Mouse (Mus musculus): ENCODE measurements around the gene Tmem168. TPM values are rescaled to one million over a fixed set of nuclear protein-coding genes. Genes with fewer than 3 reads are reported as not detected.

Gene Tmem168
- polyA plus RNA-seq, 1 experiment from 2014 or later: 24.7 TPM

DNA sequence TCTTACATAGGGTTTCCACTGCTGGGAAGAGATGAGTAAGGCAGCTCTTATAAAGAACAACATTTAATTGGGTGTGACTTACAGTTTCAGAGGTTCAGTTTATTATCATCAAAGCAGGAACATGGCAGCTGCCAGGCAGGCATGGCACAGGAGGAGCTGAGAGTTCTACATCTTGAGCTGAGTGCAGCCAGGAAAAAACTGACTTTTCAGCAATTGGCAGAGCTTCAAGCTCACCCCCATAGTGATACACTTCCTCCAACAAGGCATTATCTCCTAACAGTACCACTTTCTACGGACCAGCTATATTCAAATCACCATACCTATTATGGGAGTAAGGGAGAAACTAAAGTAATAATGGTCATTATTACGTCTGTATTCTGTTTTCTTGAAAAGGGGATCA, 11.7 kb upstream of the Tmem168 start:
- no peaks in the 10 kb centered on the region for H3K27me3 ChIP-seq (ENCODE audit: control insufficient read depth, insufficient read depth, low read length)
- no peaks in the 10 kb centered on the region for H3K9me3 ChIP-seq (ENCODE audit: control insufficient read depth, low read length)
- H3K9ac ChIP-seq (replicated peaks; ENCODE audit: low read length): no peak overlapping the region
- H3K4me1 ChIP-seq (ENCODE audit: control insufficient read depth, insufficient read depth, low read length): no peaks in the 10 kb centered on the region
- 86% methylated on average over 2 of the region's 2 CpGs for WGBS
- DNase-seq: no peak
- no peak overlapping the region for H3K4me3 ChIP-seq (replicated peaks; ENCODE audit: low read depth, low read length)
- no peak overlapping the region for H3K27ac ChIP-seq (replicated peaks; ENCODE audit: low read depth, low read length)
- no peak overlapping the region for H3K4me2 ChIP-seq (ENCODE audit: low read length)
- no peaks in the 10 kb centered on the region for H3K36me3 ChIP-seq (ENCODE audit: control insufficient read depth, insufficient read depth, low read length)
- no peak for ATAC-seq (ENCODE audit: low FRiP score, low TSS enrichment)

DNA sequence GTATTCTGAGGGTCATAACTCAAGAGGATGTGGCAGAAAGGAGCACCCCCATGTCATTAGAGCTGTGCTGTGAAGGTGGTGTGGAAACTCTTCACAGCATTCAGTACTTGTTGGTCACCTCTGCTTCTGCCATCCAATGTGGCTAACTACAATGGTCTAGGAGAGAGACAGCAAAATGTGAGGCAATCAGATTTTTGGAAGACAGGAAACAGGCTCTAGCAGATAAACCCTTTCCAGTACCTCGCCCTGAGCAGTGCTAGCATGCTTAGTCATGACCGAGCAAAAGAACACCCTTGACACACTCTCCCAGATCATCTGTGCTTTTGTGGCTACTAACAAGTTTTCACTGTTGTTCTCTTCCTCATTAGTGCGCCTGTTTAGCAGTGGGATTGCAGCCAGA, 9.2 kb upstream of the Tmem168 start:
- H3K9ac ChIP-seq (replicated peaks; ENCODE audit: low read length): no peak overlapping the region
- no peak overlapping the region for H3K27ac ChIP-seq (replicated peaks; ENCODE audit: low read depth, low read length)
- H3K4me2 ChIP-seq (ENCODE audit: low read length): no peak overlapping the region
- H3K4me1 ChIP-seq (ENCODE audit: control insufficient read depth, insufficient read depth, low read length): no peaks in the 10 kb centered on the region
- 89% methylated on average over 3 of the region's 3 CpGs for WGBS
- H3K4me3 ChIP-seq (replicated peaks; ENCODE audit: low read depth, low read length): no peak overlapping the region
- no peaks in the 10 kb centered on the region for H3K27me3 ChIP-seq (ENCODE audit: control insufficient read depth, insufficient read depth, low read length)
- H3K9me3 ChIP-seq (ENCODE audit: control insufficient read depth, low read length): no peaks in the 10 kb centered on the region
- ATAC-seq (ENCODE audit: low FRiP score, low TSS enrichment): no peak
- H3K36me3 ChIP-seq (ENCODE audit: control insufficient read depth, insufficient read depth, low read length): no peaks in the 10 kb centered on the region
- no peak for DNase-seq

DNA sequence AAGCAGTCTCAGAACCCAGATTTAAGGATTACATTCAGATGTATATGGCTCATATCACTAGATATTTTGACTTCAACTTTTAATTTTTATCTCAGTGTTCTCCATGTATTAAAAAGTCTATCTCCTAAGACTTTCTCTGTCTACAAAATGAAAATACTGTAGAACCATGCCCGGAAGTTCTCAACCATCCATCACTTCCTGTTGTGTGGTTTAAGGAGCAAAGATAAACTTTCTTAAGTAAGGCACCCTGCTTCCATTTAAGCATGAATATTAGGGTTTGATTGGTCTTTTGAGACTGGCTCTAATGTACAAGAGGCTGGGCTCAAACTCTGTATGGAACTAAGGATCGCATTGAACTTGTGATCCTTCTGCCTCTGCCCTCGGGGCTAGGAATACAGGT, 6.7 kb upstream of the Tmem168 start:
- Histone ChIP-seq H3K27me3 (ENCODE audit: control insufficient read depth, insufficient read depth, low read length) (no peaks in the 10 kb centered on the region), H3K27ac (replicated peaks; ENCODE audit: low read depth, low read length) (no peak overlapping the region)

DNA sequence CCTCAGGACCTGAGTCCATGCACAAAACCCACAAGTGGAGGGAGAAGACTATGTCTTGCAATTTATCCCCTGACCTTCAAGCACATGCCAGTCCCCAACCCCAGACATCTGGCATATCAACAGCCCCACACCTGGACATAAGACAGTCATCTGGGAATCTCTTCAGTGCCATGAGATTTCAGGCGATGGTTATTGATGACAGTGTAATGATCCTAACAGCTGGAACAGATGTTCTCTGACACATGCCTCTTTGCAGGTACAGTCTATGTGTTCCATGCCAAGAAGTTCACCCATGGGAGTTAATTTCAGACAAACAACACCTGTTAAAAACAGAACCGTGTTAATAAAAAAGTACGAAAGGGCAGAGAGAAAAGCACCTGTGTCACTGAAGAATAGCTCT, 5.8 kb upstream of the Tmem168 start:
- H3K27ac ChIP-seq (replicated peaks; ENCODE audit: low read depth, low read length): no peak overlapping the region
- H3K4me1 ChIP-seq (ENCODE audit: control insufficient read depth, insufficient read depth, low read length): peaks cover under 1% of the 10 kb centered on the region; the same call in 1 of the 2 replicates
- H3K4me3 ChIP-seq (replicated peaks; ENCODE audit: low read depth, low read length): no peak overlapping the region
- WGBS: 91% methylated on average over 3 of the region's 3 CpGs
- DNase-seq (no peak), ATAC-seq (ENCODE audit: low FRiP score, low TSS enrichment) (no peak)
- H3K36me3 ChIP-seq (ENCODE audit: control insufficient read depth, insufficient read depth, low read length): no peaks in the 10 kb centered on the region
- no peaks in the 10 kb centered on the region for H3K9me3 ChIP-seq (ENCODE audit: control insufficient read depth, low read length)
- no peak overlapping the region for H3K4me2 ChIP-seq (ENCODE audit: low read length)
- no peaks in the 10 kb centered on the region for H3K27me3 ChIP-seq (ENCODE audit: control insufficient read depth, insufficient read depth, low read length)
- H3K9ac ChIP-seq (replicated peaks; ENCODE audit: low read length): no peak overlapping the region

More for the DNA sequence above, 6.7 kb upstream of the Tmem168 start:
- no peaks in the 10 kb centered on the region for H3K9me3 ChIP-seq (ENCODE audit: control insufficient read depth, low read length)
- no peak for ATAC-seq (ENCODE audit: low FRiP score, low TSS enrichment)
- H3K9ac ChIP-seq (replicated peaks; ENCODE audit: low read length): no peak overlapping the region
- H3K36me3 ChIP-seq (ENCODE audit: control insufficient read depth, insufficient read depth, low read length): no peaks in the 10 kb centered on the region
- H3K4me2 ChIP-seq (ENCODE audit: low read length): no peak overlapping the region
- H3K4me3 ChIP-seq (replicated peaks; ENCODE audit: low read depth, low read length): no peak overlapping the region
- DNase-seq: no peak
- H3K4me1 ChIP-seq (ENCODE audit: control insufficient read depth, insufficient read depth, low read length): no peaks in the 10 kb centered on the region
- 94% methylated on average over 3 of the region's 3 CpGs for WGBS

DNA sequence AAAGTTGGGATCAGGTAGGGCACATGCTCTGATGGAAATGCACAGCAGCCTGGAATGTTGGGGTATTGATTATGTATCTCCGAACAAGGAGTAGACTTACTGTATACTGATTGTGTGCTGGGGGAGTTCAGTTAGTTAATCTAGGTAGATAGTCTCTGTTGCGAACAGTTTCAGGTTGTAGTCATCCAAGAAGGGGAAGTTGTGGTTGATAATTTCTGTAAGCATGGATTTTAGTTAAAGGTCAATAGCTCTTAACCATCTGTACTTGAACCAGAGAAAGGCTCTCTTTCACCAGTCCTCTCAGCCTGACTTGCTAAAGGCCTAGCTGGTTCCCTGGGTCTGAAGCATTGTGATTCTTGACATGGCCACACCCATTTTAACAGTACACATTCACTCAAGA, 3.0 kb upstream of the Tmem168 start:
- H3K4me2 ChIP-seq (ENCODE audit: low read length): no peak overlapping the region
- H3K36me3 ChIP-seq (ENCODE audit: control insufficient read depth, insufficient read depth, low read length): no peaks in the 10 kb centered on the region
- no peaks in the 10 kb centered on the region for H3K27me3 ChIP-seq (ENCODE audit: control insufficient read depth, insufficient read depth, low read length)
- H3K4me3 ChIP-seq (replicated peaks; ENCODE audit: low read depth, low read length): no peak overlapping the region
- WGBS: 99% methylated on average over 2 of the region's 2 CpGs
- no peak for ATAC-seq (ENCODE audit: low FRiP score, low TSS enrichment)
- H3K27ac ChIP-seq (replicated peaks; ENCODE audit: low read depth, low read length): no peak overlapping the region
- H3K9me3 ChIP-seq (ENCODE audit: control insufficient read depth, low read length): no peaks in the 10 kb centered on the region
- H3K9ac ChIP-seq (replicated peaks; ENCODE audit: low read length): no peak overlapping the region
- DNase-seq: no peak
- peaks cover 15% of the 10 kb centered on the region for H3K4me1 ChIP-seq (ENCODE audit: control insufficient read depth, insufficient read depth, low read length)

DNA sequence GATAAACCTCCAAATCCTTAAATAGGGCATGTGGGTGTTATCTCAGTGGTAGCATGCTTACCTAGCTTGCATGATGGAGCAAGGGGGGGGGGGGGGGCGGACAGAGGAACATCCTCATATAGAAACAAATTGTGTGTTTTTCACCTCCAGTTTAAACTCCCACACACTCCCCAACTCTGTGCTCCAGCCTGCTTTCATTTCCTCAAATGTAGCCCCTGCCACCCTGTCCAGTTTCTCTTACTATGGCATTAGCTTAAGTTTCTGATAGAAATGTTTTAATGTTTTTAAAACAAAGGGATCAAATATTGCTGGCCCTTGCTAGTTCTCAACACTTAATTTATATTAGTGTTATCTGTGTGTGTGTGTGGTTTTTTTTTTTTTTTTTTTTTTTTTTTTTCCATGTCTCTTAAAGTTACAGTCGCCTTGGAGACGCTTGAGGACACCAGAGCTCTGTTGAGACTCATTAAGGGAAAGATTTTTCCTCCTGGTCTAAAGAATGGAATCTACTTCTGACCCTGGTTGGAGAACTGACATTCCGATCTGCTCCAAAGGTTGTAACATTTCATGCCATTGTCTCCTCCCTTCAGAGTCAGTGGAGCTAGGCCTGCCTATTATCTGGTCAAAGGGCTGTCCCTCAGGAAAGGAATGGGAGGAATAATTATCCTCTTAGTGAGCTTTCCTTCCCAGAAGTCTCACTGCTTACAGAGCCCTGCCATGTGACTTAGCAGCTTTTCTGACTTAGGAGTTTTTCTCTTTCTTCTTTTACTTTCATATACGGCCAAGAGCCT, 1.6 kb upstream of the Tmem168 start:
- Histone ChIP-seq H3K27ac (replicated peaks; ENCODE audit: low read depth, low read length) (no peak overlapping the region), H3K4me2 (ENCODE audit: low read length) (no peak overlapping the region), H3K36me3 (ENCODE audit: control insufficient read depth, insufficient read depth, low read length) (no peaks in the 10 kb centered on the region), H3K4me1 (ENCODE audit: control insufficient read depth, insufficient read depth, low read length) (peaks cover 19% of the 10 kb centered on the region), H3K9ac (replicated peaks; ENCODE audit: low read length) (no peak overlapping the region), H3K9me3 (ENCODE audit: control insufficient read depth, low read length) (no peaks in the 10 kb centered on the region), H3K27me3 (ENCODE audit: control insufficient read depth, insufficient read depth, low read length) (no peaks in the 10 kb centered on the region), H3K4me3 (replicated peaks; ENCODE audit: low read depth, low read length) (no peak overlapping the region)
- no peak for DNase-seq
- 22% methylated on average over 5 of the region's 5 CpGs for WGBS
- no peak for ATAC-seq (ENCODE audit: low FRiP score, low TSS enrichment)

DNA sequence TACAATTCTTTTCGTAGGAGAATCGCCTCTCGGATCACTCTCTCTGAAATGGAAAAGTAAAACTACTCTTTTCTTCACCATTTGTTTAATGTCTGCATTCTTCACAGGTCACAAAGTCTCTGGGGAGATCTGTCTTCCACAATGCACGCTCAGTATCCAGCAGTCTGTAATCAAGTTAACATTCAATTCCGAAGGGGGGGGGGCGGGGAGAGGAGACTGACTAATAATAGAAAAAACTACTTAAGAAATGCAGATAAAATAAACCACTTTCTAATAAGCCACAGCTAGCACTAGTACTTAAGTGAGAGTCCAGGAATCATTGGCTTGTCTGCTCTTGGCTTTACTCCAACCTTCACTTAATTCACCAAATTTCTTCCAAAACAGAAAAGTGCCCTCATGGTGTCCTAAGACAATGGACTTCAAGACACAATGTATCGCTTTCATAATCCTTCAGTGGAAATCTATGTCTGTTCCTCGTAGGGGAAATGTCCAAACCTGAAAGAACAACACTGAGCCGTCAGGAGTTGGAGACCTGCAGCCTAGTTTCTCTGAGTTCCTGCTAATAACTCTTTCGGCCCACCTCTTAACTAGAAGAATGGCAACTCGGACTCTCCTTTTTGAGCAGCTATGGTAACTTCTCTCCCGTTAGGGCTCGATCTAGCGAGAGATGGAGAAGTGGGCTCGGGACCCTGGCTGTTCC, 829 bp downstream of the Tmem168 start:
- Histone ChIP-seq H3K9me3 (ENCODE audit: control insufficient read depth, low read length) (no peaks in the 10 kb centered on the region), H3K9ac (replicated peaks; ENCODE audit: low read length) (peak overlapping the region; percentile 92), H3K4me2 (ENCODE audit: low read length) (peak overlapping the region; percentile 69), H3K4me3 (replicated peaks; ENCODE audit: low read depth, low read length) (peak overlapping the region; percentile 86), H3K27ac (replicated peaks; ENCODE audit: low read depth, low read length) (peak overlapping the region; percentile 95), H3K27me3 (ENCODE audit: control insufficient read depth, insufficient read depth, low read length) (no peaks in the 10 kb centered on the region), H3K36me3 (ENCODE audit: control insufficient read depth, insufficient read depth, low read length) (peaks cover 8% of the 10 kb centered on the region), H3K4me1 (ENCODE audit: control insufficient read depth, insufficient read depth, low read length) (peaks cover 19% of the 10 kb centered on the region)
- ATAC-seq (ENCODE audit: low FRiP score, low TSS enrichment) (no peak), DNase-seq (peak; percentile 15)
- 9% methylated on average over 15 of the region's 15 CpGs for WGBS

DNA sequence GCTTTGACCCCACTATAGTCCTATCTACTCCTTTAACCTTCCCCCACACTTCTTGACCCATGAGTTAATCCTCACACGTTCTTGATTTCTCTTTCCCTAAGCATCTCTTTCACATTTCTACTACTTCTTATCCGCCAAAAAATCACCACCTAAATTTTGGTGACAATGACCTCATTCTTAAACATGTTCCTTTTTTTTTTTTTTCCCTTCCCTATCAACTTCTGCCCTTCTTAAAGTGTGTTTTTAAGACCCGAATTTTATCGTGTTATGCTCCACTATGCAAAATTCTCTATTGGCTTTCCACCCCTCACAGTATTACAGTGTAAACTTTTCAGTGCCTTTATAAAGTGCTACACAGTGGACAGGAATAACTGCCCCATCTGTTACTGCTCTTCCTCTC, 1.5 kb downstream of the Tmem168 start:
- Histone ChIP-seq H3K36me3 (ENCODE audit: control insufficient read depth, insufficient read depth, low read length) (peaks cover 13% of the 10 kb centered on the region), H3K27me3 (ENCODE audit: control insufficient read depth, insufficient read depth, low read length) (no peaks in the 10 kb centered on the region), H3K27ac (replicated peaks; ENCODE audit: low read depth, low read length) (no peak overlapping the region), H3K4me1 (ENCODE audit: control insufficient read depth, insufficient read depth, low read length) (peaks cover 19% of the 10 kb centered on the region), H3K9me3 (ENCODE audit: control insufficient read depth, low read length) (no peaks in the 10 kb centered on the region), H3K4me3 (replicated peaks; ENCODE audit: low read depth, low read length) (peak overlapping the region; percentile 86), H3K9ac (replicated peaks; ENCODE audit: low read length) (peak overlapping the region; percentile 92; the same call in 1 of the 2 replicates), H3K4me2 (ENCODE audit: low read length) (peak overlapping the region; percentile 69)
- no peak for ATAC-seq (ENCODE audit: low FRiP score, low TSS enrichment)
- 68% methylated on average over 4 of the region's 4 CpGs for WGBS
- DNase-seq: no peak

DNA sequence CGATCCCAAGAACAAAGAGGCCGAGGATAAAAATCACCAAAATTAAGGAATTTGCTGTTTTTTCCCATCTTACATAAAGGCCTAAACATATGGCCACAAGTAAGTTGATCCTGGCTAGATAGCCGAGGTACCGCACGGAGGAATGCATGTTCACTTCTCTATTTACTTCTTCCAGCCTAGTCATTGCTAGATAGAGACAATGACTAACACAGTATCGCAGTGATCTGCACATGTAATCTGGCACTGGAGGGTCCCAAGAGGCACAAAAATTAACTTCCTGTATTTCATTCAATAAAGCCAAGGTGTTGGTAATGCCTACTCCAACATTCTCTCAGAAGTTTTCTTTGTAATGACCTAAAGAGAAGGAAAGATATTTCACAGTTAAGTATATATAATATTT, 4.8 kb downstream of the Tmem168 start:
- ATAC-seq (ENCODE audit: low FRiP score, low TSS enrichment) (no peak), DNase-seq (no peak)
- Histone ChIP-seq H3K4me3 (replicated peaks; ENCODE audit: low read depth, low read length) (no peak overlapping the region), H3K4me1 (ENCODE audit: control insufficient read depth, insufficient read depth, low read length) (peaks cover 13% of the 10 kb centered on the region), H3K27me3 (ENCODE audit: control insufficient read depth, insufficient read depth, low read length) (no peaks in the 10 kb centered on the region), H3K9ac (replicated peaks; ENCODE audit: low read length) (no peak overlapping the region), H3K9me3 (ENCODE audit: control insufficient read depth, low read length) (no peaks in the 10 kb centered on the region), H3K27ac (replicated peaks; ENCODE audit: low read depth, low read length) (no peak overlapping the region), H3K36me3 (ENCODE audit: control insufficient read depth, insufficient read depth, low read length) (peaks cover 13% of the 10 kb centered on the region), H3K4me2 (ENCODE audit: low read length) (no peak overlapping the region)
- WGBS: 95% methylated on average over 6 of the region's 6 CpGs
